Mouse (Mus musculus) heart, postnatal 4 days (tissue): Measurements from ENCODE around the gene Rps7. TPM values are rescaled to one million over a fixed set of nuclear protein-coding genes. Genes with fewer than 3 reads are reported as not detected.

ENCODE experiments used
- DNase-seq: peaks from one replicate; pipeline ENCODE4 v3.0.0; 2021
- microRNA-seq, 2 experiments: library from miRNA; unstranded; fragments of <30 nt; microRNA quantifications; one replicate each; pipeline ENCODE4 v1.2.0; 2021 to 2022
- total RNA-seq, 2 experiments: library from RNA; stranded (reverse); gene quantifications; 2 replicates each; pipeline ENCODE4 v1.2.3; 2021

The Rps7 gene
- total RNA-seq, 2 experiments from 2014 or later: 469 to 537 TPM

- DNase-seq: no peak
Measured at GRCm38 (mm10) chr12:28614401-28614800, 21.4 kb downstream of the Rps7 start.

GRCm38 (mm10) chr12:28612391-28612790, 23.4 kb downstream of the Rps7 start:
- DNase-seq: no peak

- no peak for DNase-seq
Measured at GRCm38 (mm10) chr12:28607546-28608305, 28.0 kb downstream of the Rps7 start.

- DNase-seq: no peak
Measured at GRCm38 (mm10) chr12:28603494-28603893, 32.3 kb downstream of the Rps7 start.

- DNase-seq: peak; percentile 71
Measured at GRCm38 (mm10) chr12:28602259-28602658, 33.5 kb downstream of the Rps7 start.

- DNase-seq: no peak
Measured at GRCm38 (mm10) chr12:28598526-28598991, 37.2 kb downstream of the Rps7 start.

- no peak for DNase-seq
Measured at GRCm38 (mm10) chr12:28598110-28598509, 37.6 kb downstream of the Rps7 start.

GRCm38 (mm10) chr12:28597699-28598098, 38.1 kb downstream of the Rps7 start:
- DNase-seq: no peak

GRCm38 (mm10) chr12:28596851-28597250, 38.9 kb downstream of the Rps7 start:
- DNase-seq: no peak

GRCm38 (mm10) chr12:28590428-28590827, 45.3 kb downstream of the Rps7 start:
- DNase-seq: no peak

- peak; percentile 88 for DNase-seq
Measured at GRCm38 (mm10) chr12:28589090-28589868, 46.5 kb downstream of the Rps7 start.

GRCm38 (mm10) chr12:28587949-28588348, 47.8 kb downstream of the Rps7 start:
- DNase-seq: no peak

- no peak for DNase-seq
Measured at GRCm38 (mm10) chr12:28584036-28584435, 51.7 kb downstream of the Rps7 start.

- no peak for DNase-seq
Measured at GRCm38 (mm10) chr12:28582423-28582822, 53.3 kb downstream of the Rps7 start, which contains the start of gene Allc. Allc (minus strand) TSS chr12:28582523.

Small RNA genes lying within 50 kb of the gene (microRNA-seq; reads per million reads assigned to microRNA genes)
- 0 to 0.82 reads per million in 2 experiments for gene Mir6937

Other genes starting within 250 kb of the Rps7 start
- under 1 TPM in 1 of 2 experiments, not detected in 1; 0.18 TPM for gene Dcdc2c, start 83.6 kb downstream of the Rps7 start, total RNA-seq
- gene Allc, start 53.4 kb downstream of the Rps7 start, total RNA-seq: not detected
- 10 to 100 TPM; 16.4 to 16.9 TPM for gene Colec11, start 12.6 kb downstream of the Rps7 start, total RNA-seq
- 1 to 10 TPM; 9.0 to 9.4 TPM for gene Rnaseh1, start 13.6 kb upstream of the Rps7 start, total RNA-seq
- 10 to 100 TPM; 27.5 to 31.5 TPM for gene Adi1, start 39.3 kb upstream of the Rps7 start, total RNA-seq
- gene Trappc12, start 114.5 kb upstream of the Rps7 start, total RNA-seq: 10 to 100 TPM; 24.7 to 25.8 TPM
- gene Eipr1, start 115.8 kb upstream of the Rps7 start, total RNA-seq: 10 to 100 TPM; 11.8 to 13.4 TPM